Mouse (Mus musculus): ENCODE data around the gene Syt16. TPM values are rescaled to one million over a fixed set of nuclear protein-coding genes. Genes with fewer than 3 reads are reported as not detected.

The Syt16 gene
- polyA plus RNA-seq, 1 experiment from 2014 or later: 5.7 TPM

DNA sequence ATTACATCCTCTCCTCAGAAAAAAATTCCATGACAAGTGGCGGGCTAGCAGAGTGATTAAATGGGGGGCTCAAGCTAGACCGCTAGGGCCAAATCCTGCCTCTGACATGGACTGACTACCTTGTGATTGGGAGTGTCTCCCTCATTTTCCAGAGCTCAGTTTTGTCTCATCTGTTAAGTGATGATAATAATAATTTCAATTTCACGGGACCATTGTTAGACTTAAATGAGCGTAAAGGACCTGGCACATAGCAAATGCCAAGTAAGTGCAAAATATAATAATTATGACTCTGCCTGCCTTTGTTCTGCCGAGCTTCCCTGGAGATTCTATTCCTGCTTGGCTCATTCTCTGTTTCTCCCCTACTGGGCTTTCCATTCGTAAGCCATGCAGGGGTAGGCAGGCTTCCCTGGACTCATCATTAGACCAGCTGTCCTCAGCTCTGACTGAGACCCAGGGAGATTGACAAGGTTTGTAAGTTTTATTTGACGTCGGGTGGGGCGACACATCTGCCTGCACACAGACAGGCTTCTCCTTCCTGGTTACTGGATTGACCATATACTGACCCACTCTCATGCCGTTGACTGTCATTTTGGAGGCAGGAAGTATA, 112.1 kb downstream of the Syt16 start:
- H3K4me2 ChIP-seq: no peak overlapping the region

DNA sequence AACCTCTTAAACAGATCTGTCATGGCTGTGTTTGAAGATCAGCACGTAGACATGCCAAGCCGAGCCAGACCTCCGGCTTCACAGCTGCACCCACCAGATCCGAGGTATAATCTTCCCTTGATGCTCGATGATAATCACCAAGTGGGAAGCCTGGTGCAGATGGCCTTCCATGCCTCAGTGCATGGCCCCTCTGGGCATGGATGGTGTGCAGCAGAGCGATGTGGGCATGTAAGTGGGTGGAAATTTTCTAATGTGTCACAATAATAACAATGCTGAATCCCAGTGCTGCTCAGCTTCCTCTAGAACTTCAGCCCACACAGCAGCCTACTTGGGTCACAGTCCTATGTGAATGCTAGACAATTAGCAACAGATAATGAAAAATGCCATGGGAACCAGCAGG, 119.4 kb downstream of the Syt16 start:
- no peaks in the 10 kb centered on the region for H3K36me3 ChIP-seq
- no peaks in the 10 kb centered on the region; the same call in 1 of the 2 replicates for H3K9me3 ChIP-seq
- WGBS: 81% methylated on average over 6 of the region's 6 CpGs
- H3K27ac ChIP-seq: no peak overlapping the region
- no peak overlapping the region for H3K9ac ChIP-seq (replicated peaks)
- H3K4me3 ChIP-seq (replicated peaks): no peak overlapping the region
- no peaks in the 10 kb centered on the region for H3K27me3 ChIP-seq
- ATAC-seq (ENCODE audit: insufficient number of reproducible peaks, insufficient read depth, low FRiP score, low TSS enrichment, low read depth): no peak
- H3K4me1 ChIP-seq (replicated peaks): no peaks in the 10 kb centered on the region
- no peak overlapping the region for H3K4me2 ChIP-seq

More for the DNA sequence above, 112.1 kb downstream of the Syt16 start:
- no peaks in the 10 kb centered on the region for H3K9me3 ChIP-seq
- H3K4me1 ChIP-seq (replicated peaks): no peaks in the 10 kb centered on the region
- H3K9ac ChIP-seq (replicated peaks): no peak overlapping the region
- 89% methylated on average over 10 of the region's 10 CpGs for WGBS
- no peaks in the 10 kb centered on the region for H3K27me3 ChIP-seq
- no peak overlapping the region for H3K4me3 ChIP-seq (replicated peaks)
- ATAC-seq (ENCODE audit: insufficient number of reproducible peaks, insufficient read depth, low FRiP score, low TSS enrichment, low read depth): no peak
- H3K27ac ChIP-seq: no peak overlapping the region
- no peaks in the 10 kb centered on the region for H3K36me3 ChIP-seq

DNA sequence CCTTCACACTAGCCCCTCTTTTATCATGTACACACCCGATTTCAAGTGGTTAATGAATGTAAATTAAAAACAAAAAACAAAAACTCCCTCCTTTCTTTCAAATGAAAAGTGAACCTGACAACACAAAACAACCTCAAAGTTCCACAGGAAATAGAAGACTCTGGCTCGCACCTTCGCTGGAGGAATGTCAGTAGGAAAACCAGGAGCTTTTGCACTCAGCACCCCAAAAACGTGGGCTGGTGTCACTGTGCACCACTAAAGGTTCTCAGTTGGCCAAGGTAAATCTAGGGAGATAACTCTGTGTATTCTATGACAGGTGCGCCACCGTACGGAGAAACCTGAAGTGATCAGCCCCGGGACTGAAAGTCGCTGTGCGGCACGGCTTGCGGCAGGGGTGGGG, 128.3 kb downstream of the Syt16 start:
- ATAC-seq (ENCODE audit: insufficient number of reproducible peaks, insufficient read depth, low FRiP score, low TSS enrichment, low read depth): no peak
- Histone ChIP-seq H3K9ac (replicated peaks) (no peak overlapping the region), H3K4me3 (replicated peaks) (no peak overlapping the region), H3K9me3 (peaks cover 15% of the 10 kb centered on the region), H3K4me1 (replicated peaks) (no peaks in the 10 kb centered on the region), H3K27me3 (no peaks in the 10 kb centered on the region), H3K36me3 (no peaks in the 10 kb centered on the region), H3K4me2 (no peak overlapping the region), H3K27ac (no peak overlapping the region)
- WGBS: 83% methylated on average over 12 of the region's 12 CpGs

DNA sequence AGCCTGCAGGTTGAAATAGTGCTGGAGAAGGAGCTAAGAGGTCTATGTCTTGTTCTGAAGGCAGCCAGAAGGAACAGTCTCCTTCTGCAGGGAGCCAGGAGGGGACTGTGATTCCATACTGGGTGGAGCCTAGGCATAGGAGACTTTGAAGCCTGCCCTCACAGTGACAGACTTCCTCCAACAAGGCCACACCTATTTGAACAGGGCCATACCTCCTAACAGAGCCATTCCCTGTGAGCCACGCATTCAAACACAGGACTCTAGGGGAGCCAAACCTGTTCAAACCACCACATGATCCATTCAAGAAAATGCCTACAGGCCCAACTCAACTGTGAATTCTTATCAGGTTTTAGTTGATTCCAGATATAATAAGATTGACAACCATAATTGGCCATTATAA, 130.8 kb downstream of the Syt16 start:
- H3K9me3 ChIP-seq: peaks cover 15% of the 10 kb centered on the region
- ATAC-seq (ENCODE audit: insufficient number of reproducible peaks, insufficient read depth, low FRiP score, low TSS enrichment, low read depth): no peak
- no peaks in the 10 kb centered on the region for H3K4me1 ChIP-seq (replicated peaks)
- no peak overlapping the region for H3K27ac ChIP-seq
- no peak overlapping the region for H3K4me3 ChIP-seq (replicated peaks)
- H3K27me3 ChIP-seq: no peaks in the 10 kb centered on the region
- H3K4me2 ChIP-seq: no peak overlapping the region
- WGBS: 63% methylated on average over 1 of the region's 1 CpGs
- H3K9ac ChIP-seq (replicated peaks): no peak overlapping the region
- no peaks in the 10 kb centered on the region for H3K36me3 ChIP-seq

DNA sequence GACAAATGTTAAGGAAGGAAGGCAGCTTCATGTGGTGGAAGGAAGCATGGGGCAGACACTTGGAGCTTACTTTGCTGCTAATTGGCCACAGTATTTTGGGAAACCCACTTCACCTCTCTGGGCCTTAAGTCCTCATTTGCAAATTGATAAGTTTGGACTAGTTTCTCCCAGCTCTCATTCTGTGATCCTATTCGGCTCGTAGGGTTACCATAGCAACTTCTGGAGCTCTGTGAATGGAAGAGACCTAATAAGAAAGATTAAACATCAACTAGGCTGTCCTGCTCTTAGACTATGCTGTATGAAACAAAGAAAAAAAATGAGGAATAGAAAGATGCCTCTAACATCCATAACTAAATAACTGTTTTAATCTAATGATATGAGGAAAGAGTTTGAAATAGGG, 134.3 kb downstream of the Syt16 start:
- Histone ChIP-seq H3K36me3 (no peaks in the 10 kb centered on the region), H3K27me3 (no peaks in the 10 kb centered on the region), H3K4me3 (replicated peaks) (no peak overlapping the region), H3K9me3 (peaks cover 6% of the 10 kb centered on the region; the same call in 1 of the 2 replicates), H3K27ac (no peak overlapping the region), H3K4me2 (no peak overlapping the region), H3K4me1 (replicated peaks) (no peaks in the 10 kb centered on the region), H3K9ac (replicated peaks) (no peak overlapping the region)
- WGBS: 84% methylated on average over 2 of the region's 2 CpGs
- ATAC-seq (ENCODE audit: insufficient number of reproducible peaks, insufficient read depth, low FRiP score, low TSS enrichment, low read depth): no peak

DNA sequence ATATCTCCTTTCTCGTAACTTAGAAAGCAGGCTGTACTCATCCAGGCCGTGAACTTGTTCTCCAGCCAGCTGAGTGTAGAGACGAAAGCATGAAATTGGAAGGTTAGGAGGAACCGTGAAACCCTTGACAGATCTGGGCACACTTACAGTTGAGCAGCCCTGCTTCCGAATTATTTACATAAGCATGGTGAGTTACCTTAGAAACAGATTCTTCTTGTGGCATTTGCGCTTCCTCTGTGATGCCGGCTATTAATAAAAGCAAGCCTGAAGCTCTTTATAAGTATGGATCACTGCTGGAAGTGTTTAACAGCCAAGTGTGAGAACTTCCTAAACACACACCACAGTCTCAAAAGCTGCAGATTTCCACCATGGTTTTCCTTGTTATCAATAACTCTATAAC, 144.7 kb downstream of the Syt16 start:
- 77% methylated on average over 7 of the region's 7 CpGs for WGBS
- Histone ChIP-seq H3K36me3 (no peaks in the 10 kb centered on the region), H3K4me2 (no peak overlapping the region), H3K27me3 (no peaks in the 10 kb centered on the region), H3K27ac (no peak overlapping the region), H3K9ac (replicated peaks) (no peak overlapping the region), H3K4me3 (replicated peaks) (no peak overlapping the region), H3K9me3 (no peaks in the 10 kb centered on the region), H3K4me1 (replicated peaks) (no peaks in the 10 kb centered on the region)
- no peak for ATAC-seq (ENCODE audit: insufficient number of reproducible peaks, insufficient read depth, low FRiP score, low TSS enrichment, low read depth)

DNA sequence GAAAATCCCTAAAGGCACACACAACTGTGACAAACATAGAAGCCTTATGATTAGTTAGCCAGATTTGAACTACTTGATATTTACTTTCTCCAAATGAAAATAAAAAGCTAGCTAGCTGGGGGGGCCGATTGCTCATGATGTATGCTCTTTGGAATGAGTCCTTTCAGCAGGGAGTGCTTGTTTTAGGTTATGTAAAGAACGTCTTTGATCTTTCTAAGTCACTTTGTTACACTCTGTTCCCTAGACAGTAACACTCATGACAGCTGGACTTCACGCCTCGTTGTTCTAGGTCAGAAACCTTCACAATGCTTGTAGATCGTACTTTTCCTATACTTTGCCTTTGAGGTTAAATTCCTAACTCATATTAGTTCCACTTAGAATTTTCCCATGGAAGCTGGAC, 146.9 kb downstream of the Syt16 start:
- Histone ChIP-seq H3K4me3 (replicated peaks) (no peak overlapping the region), H3K27me3 (no peaks in the 10 kb centered on the region), H3K27ac (no peak overlapping the region), H3K9me3 (no peaks in the 10 kb centered on the region), H3K36me3 (no peaks in the 10 kb centered on the region), H3K4me2 (no peak overlapping the region), H3K9ac (replicated peaks) (no peak overlapping the region), H3K4me1 (replicated peaks) (no peaks in the 10 kb centered on the region)
- WGBS: 62% methylated on average over 5 of the region's 5 CpGs
- ATAC-seq (ENCODE audit: insufficient number of reproducible peaks, insufficient read depth, low FRiP score, low TSS enrichment, low read depth): no peak

DNA sequence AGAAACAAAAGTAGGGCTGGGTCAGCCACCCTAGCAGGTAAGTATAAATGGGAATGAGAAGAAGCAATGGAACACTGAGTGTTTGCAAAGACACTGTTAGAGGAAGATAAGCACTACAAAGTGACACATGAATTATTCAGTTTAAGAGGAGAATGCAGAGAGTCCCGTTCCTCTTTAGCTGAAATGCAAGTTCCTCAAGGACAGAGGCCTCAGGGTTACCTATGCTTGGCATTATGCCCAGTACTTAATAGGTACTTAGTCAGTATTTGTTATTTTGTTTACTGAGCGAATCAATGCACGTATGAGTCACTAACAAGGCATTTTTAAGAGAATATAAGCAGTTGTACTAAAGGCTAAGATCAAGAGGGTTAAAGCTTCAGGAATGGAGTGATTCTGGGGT, 163.3 kb downstream of the Syt16 start:
- H3K9ac ChIP-seq (replicated peaks): no peak overlapping the region
- no peak overlapping the region for H3K4me2 ChIP-seq
- no peaks in the 10 kb centered on the region for H3K4me1 ChIP-seq (replicated peaks)
- H3K27me3 ChIP-seq: no peaks in the 10 kb centered on the region
- 83% methylated on average over 3 of the region's 3 CpGs for WGBS
- no peak for ATAC-seq (ENCODE audit: insufficient number of reproducible peaks, insufficient read depth, low FRiP score, low TSS enrichment, low read depth)
- no peaks in the 10 kb centered on the region for H3K9me3 ChIP-seq
- H3K36me3 ChIP-seq: no peaks in the 10 kb centered on the region
- H3K4me3 ChIP-seq (replicated peaks): no peak overlapping the region
- no peak overlapping the region for H3K27ac ChIP-seq

DNA sequence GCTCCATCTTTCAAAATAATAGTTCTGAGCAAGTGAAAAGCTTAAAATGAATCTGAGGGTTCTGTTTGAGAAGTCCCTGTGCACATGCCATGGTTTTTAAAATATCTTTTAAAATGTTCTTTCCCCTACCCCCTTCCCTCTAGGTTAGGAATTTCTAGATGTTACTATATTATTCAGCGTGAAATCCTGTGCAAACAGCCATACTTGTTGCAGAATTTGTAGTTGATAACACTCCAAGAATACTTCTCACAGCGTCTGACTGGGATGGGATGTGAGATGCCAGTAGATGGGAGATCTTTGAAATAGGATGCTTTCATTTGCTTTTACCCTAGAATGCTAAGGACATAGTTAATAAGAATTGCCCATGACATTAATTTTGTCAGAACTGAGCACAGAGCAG, 165.6 kb downstream of the Syt16 start:
- H3K4me1 ChIP-seq (replicated peaks): no peaks in the 10 kb centered on the region
- no peaks in the 10 kb centered on the region for H3K9me3 ChIP-seq
- H3K4me3 ChIP-seq (replicated peaks): no peak overlapping the region
- H3K36me3 ChIP-seq: no peaks in the 10 kb centered on the region
- no peak for ATAC-seq (ENCODE audit: insufficient number of reproducible peaks, insufficient read depth, low FRiP score, low TSS enrichment, low read depth)
- H3K9ac ChIP-seq (replicated peaks): no peak overlapping the region
- H3K4me2 ChIP-seq: no peak overlapping the region
- WGBS: 81% methylated on average over 2 of the region's 2 CpGs
- H3K27ac ChIP-seq: no peak overlapping the region
- no peaks in the 10 kb centered on the region for H3K27me3 ChIP-seq

DNA sequence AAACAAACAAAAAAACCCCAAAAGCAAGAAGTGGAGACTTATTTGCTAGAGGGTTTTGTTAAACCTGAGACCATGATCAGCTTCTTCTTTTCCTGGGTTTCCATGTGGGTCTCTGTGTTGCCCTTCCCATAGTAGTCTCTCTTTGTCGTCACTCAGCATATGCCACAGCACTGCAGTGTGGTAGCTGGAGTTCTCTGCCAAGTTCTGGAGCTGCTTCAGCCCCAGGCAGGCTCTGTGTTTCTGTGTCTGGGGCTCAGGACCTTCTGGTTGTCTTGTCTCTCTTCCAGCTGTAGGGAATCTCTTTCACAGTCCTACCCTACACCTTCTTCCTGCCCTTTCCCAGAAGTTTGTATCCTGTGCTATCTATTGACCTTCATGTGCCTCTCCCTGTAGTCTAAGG, 173.8 kb downstream of the Syt16 start:
- no peak for ATAC-seq (ENCODE audit: insufficient number of reproducible peaks, insufficient read depth, low FRiP score, low TSS enrichment, low read depth)
- Histone ChIP-seq H3K4me2 (no peak overlapping the region), H3K9me3 (no peaks in the 10 kb centered on the region), H3K27me3 (no peaks in the 10 kb centered on the region), H3K27ac (no peak overlapping the region), H3K4me3 (replicated peaks) (no peak overlapping the region), H3K9ac (replicated peaks) (no peak overlapping the region), H3K4me1 (replicated peaks) (no peaks in the 10 kb centered on the region), H3K36me3 (no peaks in the 10 kb centered on the region)
- WGBS: 81% methylated on average over 1 of the region's 1 CpGs

DNA sequence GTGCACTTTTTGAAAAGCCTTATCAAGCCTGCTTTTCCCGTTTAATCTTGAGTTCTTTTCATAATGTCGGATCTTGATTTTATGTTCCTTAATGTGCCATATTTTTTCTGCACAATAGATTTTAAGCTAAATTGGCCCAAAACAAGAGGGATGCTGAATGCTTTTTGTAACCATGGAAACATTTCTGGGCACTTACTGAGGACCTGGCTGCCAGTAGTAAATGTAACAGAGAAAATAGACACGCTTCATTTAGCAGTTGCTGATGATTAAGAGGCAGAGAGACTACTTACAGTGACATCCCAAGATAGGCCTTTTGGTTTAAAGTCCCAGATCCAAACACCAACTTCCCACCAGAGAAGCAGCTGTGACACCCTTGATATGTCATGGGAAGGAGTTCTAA, 176.4 kb downstream of the Syt16 start:
- Histone ChIP-seq H3K4me2 (no peak overlapping the region), H3K27me3 (no peaks in the 10 kb centered on the region), H3K27ac (no peak overlapping the region), H3K9me3 (no peaks in the 10 kb centered on the region), H3K4me3 (replicated peaks) (no peak overlapping the region), H3K4me1 (replicated peaks) (no peaks in the 10 kb centered on the region), H3K36me3 (no peaks in the 10 kb centered on the region), H3K9ac (replicated peaks) (no peak overlapping the region)
- no peak for ATAC-seq (ENCODE audit: insufficient number of reproducible peaks, insufficient read depth, low FRiP score, low TSS enrichment, low read depth)
- WGBS: 84% methylated on average over 3 of the region's 3 CpGs

DNA sequence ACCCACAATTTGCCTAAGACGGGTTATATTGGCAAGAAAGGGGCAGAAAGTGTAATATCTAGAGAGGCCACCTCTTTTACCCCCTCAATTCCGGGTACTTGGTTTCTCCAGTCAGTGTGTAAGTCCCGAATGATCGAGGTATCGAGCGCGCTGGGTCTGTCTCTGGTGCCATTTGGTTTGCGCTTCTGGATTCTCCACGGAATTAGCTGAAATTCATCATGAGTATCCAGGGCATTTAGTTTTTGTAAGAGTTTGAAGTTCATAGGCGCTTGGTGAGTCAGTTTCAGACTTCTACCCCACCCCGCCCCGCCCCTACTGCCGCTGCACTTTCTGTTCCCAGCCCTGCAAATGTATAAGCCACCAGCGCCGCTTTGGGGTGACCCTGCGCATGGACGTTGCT, 187.1 kb downstream of the Syt16 start:
- Histone ChIP-seq H3K27me3 (no peaks in the 10 kb centered on the region), H3K4me3 (replicated peaks) (no peak overlapping the region), H3K36me3 (no peaks in the 10 kb centered on the region), H3K4me2 (0 out of 2 replicates have a peak overlapping the region, but pooled peaks have one; percentile 10), H3K9ac (replicated peaks) (no peak overlapping the region), H3K27ac (no peak overlapping the region), H3K9me3 (0 out of 2 replicates have a peak, but pooled peaks cover 3% of the 10 kb centered on the region), H3K4me1 (replicated peaks) (no peaks in the 10 kb centered on the region)
- ATAC-seq (ENCODE audit: insufficient number of reproducible peaks, insufficient read depth, low FRiP score, low TSS enrichment, low read depth): no peak
- 74% methylated on average over 17 of the region's 17 CpGs for WGBS
